Mouse (Mus musculus) liver, embryonic 14.5 days (tissue): ENCODE measurements around the gene Accsl. TPM values are rescaled to one million over a fixed set of nuclear protein-coding genes. Genes with fewer than 3 reads are reported as not detected.

Experiments
- ATAC-seq: fragments of 200-750 bp; cut with Nextera tagmentation; 2 replicates; pipeline ENCODE4 v1.8.0; 2017; ENCODE audit warnings: moderate number of reproducible peaks, mild to moderate bottlenecking, moderate library complexity; ENCODE audit not compliant: insufficient read depth
- DNase-seq, 3 experiments: peaks; one replicate each; pipeline ENCODE4 v3.0.0-alpha.2; 2012 to 2013; ENCODE audit warnings: low read depth in 3 of 3, low spot score in 3 of 3
- H3K27ac ChIP-seq: fragments of 300-500 bp; sonication (generic); 2 replicates; pipeline ENCODE4 v1.5.1; 2014; ENCODE audit warnings: moderate library complexity, mild to moderate bottlenecking, control low read depth, inconsistent platforms
- H3K27me3 ChIP-seq: fragments of 300-500 bp; sonication (generic); 2 replicates; pipeline ENCODE4 v1.6.1; 2014; ENCODE audit warnings: mild to moderate bottlenecking, low read length, moderate library complexity; ENCODE audit not compliant: control insufficient read depth, insufficient read depth
- H3K36me3 ChIP-seq: fragments of 300-500 bp; sonication (generic); replicated peaks from 2 replicates; pipeline ENCODE4 v1.6.1; 2014; ENCODE audit warnings: low read depth; ENCODE audit not compliant: control insufficient read depth, insufficient read depth
- H3K4me1 ChIP-seq, 2 experiments: fragments of 200-500 bp in 1 of 2; fragments of 300-500 bp in 1 of 2; sonication (generic) in 1 of 2; replicated peaks; 2 replicates each; pipeline ENCODE4 v1.6.1; 2012 to 2014; ENCODE audit warnings: antibody characterized with exemption in 1 of 2, inconsistent platforms in 1 of 2, low read length in 1 of 2; ENCODE audit not compliant: control insufficient read depth in 2 of 2, insufficient read depth in 2 of 2
- H3K4me2 ChIP-seq: fragments of 300-500 bp; sonication (generic); 2 replicates; pipeline ENCODE4 v1.6.1; 2014; ENCODE audit warnings: low read depth, mild to moderate bottlenecking, control low read depth, moderate library complexity
- H3K4me3 ChIP-seq, 2 experiments: fragments of 200-500 bp in 1 of 2; fragments of 300-500 bp in 1 of 2; sonication (generic) in 1 of 2; 2 replicates each; pipeline ENCODE4 v1.5.1; 2012 to 2014; ENCODE audit warnings: low read depth in 2 of 2, low read length in 2 of 2, mild to moderate bottlenecking in 2 of 2, control low read depth in 1 of 2, inconsistent platforms in 1 of 2, moderate library complexity in 1 of 2; ENCODE audit not compliant: insufficient read depth in 1 of 2
- H3K9ac ChIP-seq: fragments of 300-500 bp; sonication (generic); replicated peaks from 2 replicates; pipeline ENCODE4 v1.6.1; 2014; ENCODE audit warnings: mild to moderate bottlenecking, control low read depth, moderate library complexity
- H3K9me3 ChIP-seq: fragments of 300-500 bp; sonication (generic); 2 replicates; pipeline ENCODE4 v1.6.1; 2016; ENCODE audit warnings: low read length, mixed read lengths; ENCODE audit not compliant: control insufficient read depth
- CTCF ChIP-seq: IDR thresholded peaks from 2 replicates; pipeline ENCODE4 v1.5.1; 2016; ENCODE audit warnings: antibody characterized with exemption, low read depth, control low read depth
- EP300 ChIP-seq: IDR thresholded peaks from 2 replicates; pipeline ENCODE4 v1.6.1; 2016; ENCODE audit warnings: antibody characterized with exemption, low read depth
- WGBS: fragments of 180-500 bp; shearing (Covaris S2); extraction: QIAGEN DNeasy Blood & Tissue Kit; methylation state at CpG from one replicate; pipeline ENCODE4 v1.1.7; 2014; ENCODE audit not compliant: insufficient replicate concordance; 5-methylcytosine and 5-hydroxymethylcytosine counted together
- polyA plus RNA-seq, 2 experiments: library from polyadenylated mRNA; depleted of rRNA in 1 of 2; stranded (reverse) in 1 of 2; unstranded in 1 of 2; fragments of >200 nt; fragmentation: Nextera tagmentation in 1 of 2; extraction: Ambion mirVana in 1 of 2; gene quantifications; 2 replicates each; pipeline versions ENCODE4 v1.2.1 to v1.2.3; 2012 to 2014

The Accsl gene
- polyA plus RNA-seq, 2 experiments, result 0.02 TPM; not detected in 1

DNA sequence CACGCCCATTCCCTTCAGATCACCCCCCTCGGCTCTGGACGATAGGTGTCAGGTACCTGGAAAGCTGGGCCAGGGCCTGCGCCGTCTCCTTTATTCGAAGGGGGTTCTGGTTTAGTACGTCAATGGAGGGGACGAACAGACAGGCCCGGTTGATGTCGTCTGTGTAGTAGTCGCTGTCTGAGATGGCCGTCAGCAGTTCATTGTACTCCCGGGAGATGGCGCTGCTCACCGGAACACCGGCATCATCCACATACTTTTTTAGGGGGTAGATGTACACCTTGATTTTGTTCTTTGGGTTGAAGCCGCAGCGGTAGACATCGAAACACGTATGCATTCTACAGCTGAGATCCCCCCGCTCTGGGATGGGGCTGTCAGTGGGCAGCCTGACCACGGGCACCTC lies 55.6 kb downstream of the Accsl start:
- H3K36me3 ChIP-seq, result peaks cover 3% of the 10 kb centered on the region; the same call in 1 of the 2 replicates
- no peak overlapping the region for H3K4me2 ChIP-seq
- DNase-seq (no peak), ATAC-seq (no peak)
- peaks cover 4 to 10% of the 10 kb centered on the region in 2 experiments for H3K4me1 ChIP-seq
- H3K9me3 ChIP-seq, result no peaks in the 10 kb centered on the region
- 89% methylated on average over 22 of the region's 22 CpGs for WGBS
- H3K27me3 ChIP-seq, result no peaks in the 10 kb centered on the region
- H3K9ac ChIP-seq, result no peak overlapping the region
- H3K27ac ChIP-seq, result no peak overlapping the region
- H3K4me3 ChIP-seq, result no peak overlapping the region
- no peak for TF ChIP-seq CTCF
- no peak for TF ChIP-seq EP300

DNA sequence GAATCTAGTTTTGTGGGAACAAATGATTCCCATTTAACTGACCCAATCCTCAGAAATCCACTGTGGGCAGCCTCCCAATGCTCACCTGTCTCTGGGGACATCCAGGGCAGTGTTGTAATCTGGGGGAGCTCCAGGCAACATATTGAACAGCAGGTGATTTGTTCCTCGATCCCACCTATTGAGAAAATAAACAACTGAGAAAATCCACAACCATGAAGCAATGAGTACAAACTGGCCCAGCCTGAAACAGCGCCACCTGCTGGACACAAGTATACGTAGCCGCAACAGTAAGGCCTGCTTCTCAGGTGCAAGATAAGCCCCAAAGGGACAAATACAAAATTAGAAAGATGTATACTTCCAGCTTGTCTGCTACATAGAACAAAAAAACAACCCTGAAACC lies 57.1 kb downstream of the Accsl start:
- Histone ChIP-seq H3K27ac (no peak overlapping the region), H3K4me3 (no peak overlapping the region), H3K4me1 (no peaks in the 10 kb centered on the region), H3K36me3 (peaks cover 3% of the 10 kb centered on the region; the same call in 1 of the 2 replicates), H3K27me3 (no peaks in the 10 kb centered on the region), H3K9me3 (no peaks in the 10 kb centered on the region), H3K9ac (no peak overlapping the region), H3K4me2 (no peak overlapping the region)
- TF ChIP-seq CTCF (peak; percentile 93), EP300 (no peak)
- DNase-seq (peak in 2 of 3 experiments; percentile 33 to 37), ATAC-seq (no peak)
- 16% methylated on average over 4 of the region's 4 CpGs for WGBS

DNA sequence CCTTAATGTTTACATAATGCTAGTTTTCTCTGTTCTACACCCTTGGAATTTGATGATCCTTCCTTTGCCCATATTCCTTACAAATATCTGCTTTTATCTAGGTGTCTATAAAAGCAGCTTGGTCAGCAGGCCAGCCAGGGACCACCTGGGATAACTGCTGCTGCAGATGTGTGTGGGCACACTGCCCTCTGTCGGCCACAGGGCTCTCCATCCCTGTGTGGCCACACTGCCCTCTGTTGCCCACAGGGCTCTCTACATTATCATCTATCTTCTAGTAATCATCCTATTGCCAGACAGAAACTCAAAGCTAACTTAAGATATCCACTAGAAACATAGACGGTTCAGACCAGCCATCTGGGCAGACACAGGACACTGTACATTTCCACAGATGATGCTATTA lies 59.0 kb downstream of the Accsl start:
- H3K4me3 ChIP-seq, result no peak overlapping the region
- H3K9ac ChIP-seq, result no peak overlapping the region
- peaks cover 5% of the 10 kb centered on the region; the same call in 1 of the 2 replicates for H3K36me3 ChIP-seq
- no peak for TF ChIP-seq EP300
- peak; percentile 89 for TF ChIP-seq CTCF
- H3K9me3 ChIP-seq, result no peaks in the 10 kb centered on the region
- DNase-seq (no peak), ATAC-seq (peak; percentile 45; the same call in 1 of the 2 replicates)
- no peaks in the 10 kb centered on the region for H3K27me3 ChIP-seq
- WGBS, result 11% methylated on average over 2 of the region's 2 CpGs
- no peaks in the 10 kb centered on the region for H3K4me1 ChIP-seq
- H3K27ac ChIP-seq, result no peak overlapping the region
- H3K4me2 ChIP-seq, result no peak overlapping the region

DNA sequence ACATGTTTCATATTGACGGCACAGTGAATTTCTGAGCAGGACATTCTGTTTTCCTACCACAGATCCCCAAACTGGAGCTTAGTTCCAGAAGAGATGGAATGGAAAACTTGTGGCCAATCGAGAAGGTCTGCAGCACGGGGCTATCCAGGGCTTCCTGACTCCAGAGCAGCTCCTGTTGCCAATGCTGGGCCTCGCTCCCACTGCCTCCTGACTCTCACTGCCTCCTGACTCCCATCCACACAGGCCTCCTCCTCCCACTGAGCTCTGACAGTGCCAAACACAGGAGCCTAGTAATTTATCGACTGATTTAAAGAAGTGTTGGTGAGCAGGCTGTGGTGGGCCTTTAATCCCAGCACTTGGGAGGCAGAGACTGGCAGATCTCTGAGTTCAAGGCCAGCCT lies 60.9 kb downstream of the Accsl start:
- H3K9ac ChIP-seq, result no peak overlapping the region
- DNase-seq (no peak), ATAC-seq (no peak)
- no peak for TF ChIP-seq EP300
- peaks cover 5% of the 10 kb centered on the region; the same call in 1 of the 2 replicates for H3K36me3 ChIP-seq
- H3K4me3 ChIP-seq, result no peak overlapping the region
- WGBS, result 74% methylated on average over 5 of the region's 5 CpGs
- 0 out of 4 replicates have a peak, but pooled peaks cover 0 to 3% of the 10 kb centered on the region in 2 experiments for H3K4me1 ChIP-seq
- no peak overlapping the region for H3K27ac ChIP-seq
- no peaks in the 10 kb centered on the region for H3K9me3 ChIP-seq
- no peak overlapping the region for H3K4me2 ChIP-seq
- H3K27me3 ChIP-seq, result no peaks in the 10 kb centered on the region

DNA sequence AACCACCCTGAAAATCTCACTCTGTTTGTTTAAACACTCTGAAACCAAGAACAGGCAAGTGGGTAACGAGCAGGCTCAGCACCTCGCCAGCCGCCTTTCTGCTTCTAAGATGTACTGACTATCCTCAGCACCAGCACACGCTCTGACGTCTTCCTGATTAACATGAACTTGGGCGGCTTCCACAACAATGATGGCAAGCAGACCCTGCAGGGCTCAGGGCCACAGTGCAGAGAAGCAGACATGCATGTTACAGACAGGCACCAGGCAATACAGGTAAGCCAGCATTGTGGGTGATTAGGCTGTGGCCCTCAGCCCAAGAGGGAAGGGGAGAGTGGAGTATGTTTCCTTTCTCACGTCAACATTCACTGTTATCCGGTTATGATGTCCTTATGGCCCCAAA lies 61.5 kb downstream of the Accsl start:
- H3K9me3 ChIP-seq, result no peaks in the 10 kb centered on the region
- no peak overlapping the region for H3K4me3 ChIP-seq
- no peak overlapping the region for H3K9ac ChIP-seq
- H3K27me3 ChIP-seq, result no peaks in the 10 kb centered on the region
- H3K36me3 ChIP-seq, result peaks cover 5% of the 10 kb centered on the region; the same call in 1 of the 2 replicates
- H3K27ac ChIP-seq, result no peak overlapping the region
- no peak overlapping the region for H3K4me2 ChIP-seq
- WGBS, result 86% methylated on average over 8 of the region's 8 CpGs
- DNase-seq (no peak), ATAC-seq (no peak)
- H3K4me1 ChIP-seq, result 0 out of 4 replicates have a peak, but pooled peaks cover 0 to 3% of the 10 kb centered on the region in 2 experiments
- TF ChIP-seq CTCF (no peak), EP300 (no peak)
